Mouse (Mus musculus): ENCODE data around the gene Arhgap6. TPM values are rescaled to one million over a fixed set of nuclear protein-coding genes. Genes with fewer than 3 reads are reported as not detected.

Arhgap6 gene
- total RNA-seq, 1 experiment = 1.8 TPM

DNA sequence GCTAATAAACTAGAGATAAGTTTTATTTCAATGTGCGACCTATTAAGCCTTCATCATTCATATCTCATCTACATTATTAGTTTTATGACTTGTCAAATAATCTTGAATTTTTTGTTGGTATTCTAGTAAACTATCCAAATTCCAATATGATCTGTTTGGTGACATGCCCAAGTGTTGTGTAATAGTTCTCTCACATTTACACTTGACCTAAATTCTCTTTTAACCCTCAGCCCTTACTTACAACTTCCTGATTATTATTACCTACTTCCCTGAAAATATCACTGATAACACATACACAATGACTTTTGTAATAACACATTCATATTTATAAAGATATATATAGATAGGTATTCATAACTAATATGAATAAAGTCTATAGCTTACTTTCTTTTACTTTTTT lies 461.0 kb downstream of the Arhgap6 start:
- in situ Hi-C loops (cut with MboI; ENCODE audit: low sequenced_read_pairs in 2 of 2, unreplicated experiment in 2 of 2) = no loop called here
- no peak for DNase-seq (ENCODE audit: low read depth, low spot score)
- Histone ChIP-seq H3K36me3 (ENCODE audit: control insufficient read depth, insufficient read depth, low read length, poor library complexity, severe bottlenecking) (no peaks in the 10 kb centered on the region), H3K9ac (ENCODE audit: insufficient read depth, low read depth, low read length, poor library complexity, severe bottlenecking) (no peak overlapping the region), H3K27ac (ENCODE audit: insufficient read depth, low read depth, low read length, poor library complexity, severe bottlenecking) (no peak overlapping the region), H3K4me1 (ENCODE audit: control insufficient read depth in 2 of 2, insufficient read depth in 2 of 2, low read length in 2 of 2, poor library complexity in 1 of 2) (no peaks in the 10 kb centered on the region), H3K4me3 (ENCODE audit: insufficient read depth in 1 of 2, low read depth in 1 of 2, low read length in 2 of 2, poor library complexity in 1 of 2, severe bottlenecking in 1 of 2) (no peak overlapping the region), H3K9me3 (ENCODE audit: control insufficient read depth, insufficient read depth, low read depth, low read length) (no peaks in the 10 kb centered on the region)
- no peak for TF ChIP-seq CHD2 (IDR thresholded peaks at IDR 0.05; ENCODE audit: low read depth, low read length)
- no peak for TF ChIP-seq MAFK (IDR thresholded peaks at IDR 0.05; ENCODE audit: insufficient read depth, low read depth, low read length)
- TF ChIP-seq HCFC1 (IDR thresholded peaks at IDR 0.05; ENCODE audit: borderline replicate concordance, insufficient read depth, low read length) = no peak

DNA sequence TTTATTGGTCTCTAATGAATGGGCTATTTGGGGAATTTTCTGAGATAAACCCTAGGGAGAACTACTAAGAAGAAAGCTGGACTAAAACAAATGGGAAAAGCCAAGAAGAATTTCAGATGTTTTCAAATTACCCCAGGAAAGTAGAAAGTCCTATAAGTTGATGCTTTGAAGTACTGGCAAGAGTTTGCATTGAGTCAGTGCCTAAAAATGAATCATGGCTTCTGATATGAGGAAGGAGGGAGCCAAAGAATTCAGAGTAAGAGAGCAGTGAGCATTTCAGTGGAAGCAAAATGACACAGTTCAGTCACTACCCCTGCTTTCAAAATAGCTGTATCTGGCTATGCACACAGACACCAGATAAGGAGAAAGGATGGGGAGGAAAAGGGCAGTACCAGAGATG lies 461.8 kb downstream of the Arhgap6 start:
- Histone ChIP-seq H3K36me3 (ENCODE audit: control insufficient read depth, insufficient read depth, low read length, poor library complexity, severe bottlenecking) (no peaks in the 10 kb centered on the region), H3K4me3 (ENCODE audit: insufficient read depth in 1 of 2, low read depth in 1 of 2, low read length in 2 of 2, poor library complexity in 1 of 2, severe bottlenecking in 1 of 2) (no peak overlapping the region), H3K4me1 (ENCODE audit: control insufficient read depth in 2 of 2, insufficient read depth in 2 of 2, low read length in 2 of 2, poor library complexity in 1 of 2) (no peaks in the 10 kb centered on the region), H3K9me3 (ENCODE audit: control insufficient read depth, insufficient read depth, low read depth, low read length) (no peaks in the 10 kb centered on the region), H3K27ac (ENCODE audit: insufficient read depth, low read depth, low read length, poor library complexity, severe bottlenecking) (no peak overlapping the region), H3K9ac (ENCODE audit: insufficient read depth, low read depth, low read length, poor library complexity, severe bottlenecking) (no peak overlapping the region)
- TF ChIP-seq HCFC1 (IDR thresholded peaks at IDR 0.05; ENCODE audit: borderline replicate concordance, insufficient read depth, low read length) (no peak), CHD2 (IDR thresholded peaks at IDR 0.05; ENCODE audit: low read depth, low read length) (no peak), ZC3H11A (IDR thresholded peaks at IDR 0.05; ENCODE audit: borderline replicate concordance, low read depth, low read length) (no peak), ZNF384 (IDR thresholded peaks at IDR 0.05; ENCODE audit: low read depth, low read length) (no peak), MAFK (IDR thresholded peaks at IDR 0.05; ENCODE audit: insufficient read depth, low read depth, low read length) (no peak)
- in situ Hi-C loops (cut with MboI; ENCODE audit: low sequenced_read_pairs in 2 of 2, unreplicated experiment in 2 of 2) = no loop called here
- no peak for DNase-seq (ENCODE audit: low read depth, low spot score)

DNA sequence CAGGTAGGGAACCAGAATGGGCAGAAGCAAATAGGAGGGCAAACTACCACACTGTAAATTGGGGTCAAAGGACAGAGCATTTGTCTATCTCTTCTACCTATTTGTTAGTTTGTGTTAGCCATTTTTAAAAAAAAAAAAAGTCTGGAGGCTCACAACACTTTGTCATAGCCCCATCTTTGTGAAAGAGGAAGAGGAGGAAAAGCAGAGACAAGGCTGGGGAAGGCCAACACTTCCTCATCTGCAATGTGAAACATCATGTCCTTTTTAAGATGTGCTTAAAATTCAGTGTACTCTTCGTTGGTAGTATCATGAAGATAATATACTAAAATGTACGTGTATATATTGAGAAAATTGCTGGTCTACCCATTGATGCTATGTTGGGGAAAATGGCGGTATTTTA lies 466.1 kb downstream of the Arhgap6 start:
- no peak overlapping the region for H3K9ac ChIP-seq (ENCODE audit: insufficient read depth, low read depth, low read length, poor library complexity, severe bottlenecking)
- no peaks in the 10 kb centered on the region for H3K9me3 ChIP-seq (ENCODE audit: control insufficient read depth, insufficient read depth, low read depth, low read length)
- no peaks in the 10 kb centered on the region for H3K36me3 ChIP-seq (ENCODE audit: control insufficient read depth, insufficient read depth, low read length, poor library complexity, severe bottlenecking)
- no peak overlapping the region for H3K27ac ChIP-seq (ENCODE audit: insufficient read depth, low read depth, low read length, poor library complexity, severe bottlenecking)
- no peak overlapping the region for H3K4me3 ChIP-seq (ENCODE audit: insufficient read depth in 1 of 2, low read depth in 1 of 2, low read length in 2 of 2, poor library complexity in 1 of 2, severe bottlenecking in 1 of 2)
- in situ Hi-C loops (cut with MboI; ENCODE audit: low sequenced_read_pairs in 2 of 2, unreplicated experiment in 2 of 2) = no loop called here
- no peak for DNase-seq (ENCODE audit: low read depth, low spot score)
- TF ChIP-seq MAFK (IDR thresholded peaks at IDR 0.05; ENCODE audit: insufficient read depth, low read depth, low read length) (no peak), HCFC1 (IDR thresholded peaks at IDR 0.05; ENCODE audit: borderline replicate concordance, insufficient read depth, low read length) (no peak), ZC3H11A (IDR thresholded peaks at IDR 0.05; ENCODE audit: borderline replicate concordance, low read depth, low read length) (no peak), ZNF384 (IDR thresholded peaks at IDR 0.05; ENCODE audit: low read depth, low read length) (no peak), CHD2 (IDR thresholded peaks at IDR 0.05; ENCODE audit: low read depth, low read length) (no peak)
- no peaks in the 10 kb centered on the region for H3K4me1 ChIP-seq (ENCODE audit: control insufficient read depth in 2 of 2, insufficient read depth in 2 of 2, low read length in 2 of 2, poor library complexity in 1 of 2)

DNA sequence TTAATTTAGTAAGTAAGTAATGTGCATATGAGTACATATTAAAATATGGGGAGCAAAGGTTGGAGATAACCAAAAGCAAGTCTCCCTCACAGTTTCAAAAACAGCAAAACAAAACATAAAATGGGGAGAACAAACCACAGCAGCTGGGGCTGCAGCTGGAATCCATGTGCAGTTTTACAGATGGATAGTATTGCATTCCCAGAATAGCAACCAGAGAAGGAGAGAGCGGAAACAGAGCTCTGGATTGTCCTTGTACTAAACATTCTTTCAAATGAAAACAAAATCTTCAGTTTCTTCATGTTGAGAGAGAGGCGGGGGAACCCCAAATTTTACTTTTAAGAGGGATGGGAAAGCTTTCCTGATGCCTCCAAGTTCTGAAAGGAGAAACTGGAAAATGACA lies 467.3 kb downstream of the Arhgap6 start:
- Histone ChIP-seq H3K4me3 (ENCODE audit: insufficient read depth in 1 of 2, low read depth in 1 of 2, low read length in 2 of 2, poor library complexity in 1 of 2, severe bottlenecking in 1 of 2) (no peak overlapping the region), H3K9ac (ENCODE audit: insufficient read depth, low read depth, low read length, poor library complexity, severe bottlenecking) (no peak overlapping the region), H3K4me1 (ENCODE audit: control insufficient read depth in 2 of 2, insufficient read depth in 2 of 2, low read length in 2 of 2, poor library complexity in 1 of 2) (no peaks in the 10 kb centered on the region), H3K9me3 (ENCODE audit: control insufficient read depth, insufficient read depth, low read depth, low read length) (no peaks in the 10 kb centered on the region), H3K27ac (ENCODE audit: insufficient read depth, low read depth, low read length, poor library complexity, severe bottlenecking) (no peak overlapping the region), H3K36me3 (ENCODE audit: control insufficient read depth, insufficient read depth, low read length, poor library complexity, severe bottlenecking) (no peaks in the 10 kb centered on the region)
- no peak for TF ChIP-seq CHD2 (IDR thresholded peaks at IDR 0.05; ENCODE audit: low read depth, low read length)
- DNase-seq (ENCODE audit: low read depth, low spot score) = no peak
- in situ Hi-C loops (cut with MboI; ENCODE audit: low sequenced_read_pairs in 2 of 2, unreplicated experiment in 2 of 2) = no loop called here

DNA sequence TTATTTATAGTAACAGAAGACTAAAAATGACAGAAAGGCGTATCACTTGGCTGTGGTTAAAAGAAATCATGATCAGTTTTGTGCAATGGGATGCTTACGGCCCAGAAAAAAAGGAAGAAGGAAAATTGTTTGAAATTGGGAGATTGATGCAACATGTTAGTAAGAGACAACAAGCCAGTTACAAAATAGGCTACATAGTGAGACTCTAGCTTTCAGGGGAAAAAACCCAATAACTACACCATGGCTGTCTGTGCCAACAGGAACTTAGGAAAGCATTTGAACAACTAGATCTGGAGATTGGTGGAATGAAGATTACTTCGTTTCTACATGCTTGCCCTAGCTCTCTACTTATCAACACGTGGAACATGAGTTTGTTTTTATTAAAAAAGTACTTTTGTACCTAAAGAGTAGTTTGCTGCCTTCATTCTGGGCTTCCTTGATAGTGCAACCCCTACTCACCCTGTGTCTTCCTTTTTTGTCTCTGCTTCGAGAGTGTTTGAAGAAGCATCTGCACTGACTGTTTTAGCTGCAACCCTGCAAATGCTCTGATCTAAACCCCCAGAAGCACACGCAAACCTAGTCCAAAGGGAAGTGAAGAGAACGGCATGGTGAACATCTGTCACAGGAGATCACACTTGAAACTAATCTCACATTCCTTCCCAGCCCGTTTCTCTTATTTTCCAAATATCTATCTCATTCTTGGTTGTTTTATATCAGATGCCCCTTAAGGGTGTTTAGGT lies 468.7 kb downstream of the Arhgap6 start:
- no peak overlapping the region for H3K4me3 ChIP-seq (ENCODE audit: insufficient read depth in 1 of 2, low read depth in 1 of 2, low read length in 2 of 2, poor library complexity in 1 of 2, severe bottlenecking in 1 of 2)
- in situ Hi-C loops (cut with MboI; ENCODE audit: low sequenced_read_pairs in 2 of 2, unreplicated experiment in 2 of 2) = no loop called here
- TF ChIP-seq ZNF384 (IDR thresholded peaks at IDR 0.05; ENCODE audit: low read depth, low read length) = no peak
- TF ChIP-seq ZC3H11A (IDR thresholded peaks at IDR 0.05; ENCODE audit: borderline replicate concordance, low read depth, low read length) = no peak
- no peak for TF ChIP-seq HCFC1 (IDR thresholded peaks at IDR 0.05; ENCODE audit: borderline replicate concordance, insufficient read depth, low read length)
- TF ChIP-seq CHD2 (IDR thresholded peaks at IDR 0.05; ENCODE audit: low read depth, low read length) = no peak
- no peak for TF ChIP-seq MAFK (IDR thresholded peaks at IDR 0.05; ENCODE audit: insufficient read depth, low read depth, low read length)
- no peaks in the 10 kb centered on the region for H3K9me3 ChIP-seq (ENCODE audit: control insufficient read depth, insufficient read depth, low read depth, low read length)
- H3K9ac ChIP-seq (ENCODE audit: insufficient read depth, low read depth, low read length, poor library complexity, severe bottlenecking) = no peak overlapping the region
- no peaks in the 10 kb centered on the region for H3K4me1 ChIP-seq (ENCODE audit: control insufficient read depth in 2 of 2, insufficient read depth in 2 of 2, low read length in 2 of 2, poor library complexity in 1 of 2)
- no peak overlapping the region for H3K27ac ChIP-seq (ENCODE audit: insufficient read depth, low read depth, low read length, poor library complexity, severe bottlenecking)
- H3K36me3 ChIP-seq (ENCODE audit: control insufficient read depth, insufficient read depth, low read length, poor library complexity, severe bottlenecking) = no peaks in the 10 kb centered on the region
- no peak for DNase-seq (ENCODE audit: low read depth, low spot score)
